Mouse (Mus musculus): ENCODE results near the gene Txk. TPM values are rescaled to one million over a fixed set of nuclear protein-coding genes. Genes with fewer than 3 reads are reported as not detected.

Txk gene
- polyA plus RNA-seq (2014; fragmentation: Illumina TruSeq; extraction: RNeasy Lipid Tissue Mini Kit (QIAGEN cat#74804); ENCODE audit: low read depth, low replicate concordance): 0.35 TPM

GRCm38 (mm10) chr5:72752585-72752984 lies at the start of gene Txk:
TSS of gene Txk (minus strand) at chr5:72752777.

GRCm38 (mm10) chr5:72647418-72647907 lies 105.1 kb downstream of the Txk start, which contains the start of gene Nipal1:
TSS of gene Nipal1 (plus strand) at chr5:72647795.

Other genes starting within 250 kb of the Txk start
- gene Corin, start 248.3 kb downstream of the Txk start, polyA plus RNA-seq (2014; fragmentation: Illumina TruSeq; extraction: RNeasy Lipid Tissue Mini Kit (QIAGEN cat#74804); ENCODE audit: low read depth, low replicate concordance): 0.52 TPM
- gene Nfxl1, start 193.1 kb downstream of the Txk start, polyA plus RNA-seq (2014; fragmentation: Illumina TruSeq; extraction: RNeasy Lipid Tissue Mini Kit (QIAGEN cat#74804); ENCODE audit: low read depth, low replicate concordance): 18.4 TPM
- not detected for gene Zar1, start 171.5 kb downstream of the Txk start, polyA plus RNA-seq (2014; fragmentation: Illumina TruSeq; extraction: RNeasy Lipid Tissue Mini Kit (QIAGEN cat#74804); ENCODE audit: low read depth, low replicate concordance)
- gene Gm5868, start 165.2 kb downstream of the Txk start, polyA plus RNA-seq (2014; fragmentation: Illumina TruSeq; extraction: RNeasy Lipid Tissue Mini Kit (QIAGEN cat#74804); ENCODE audit: low read depth, low replicate concordance): not detected
- not detected for gene Cnga1, start 108.5 kb downstream of the Txk start, polyA plus RNA-seq (2014; fragmentation: Illumina TruSeq; extraction: RNeasy Lipid Tissue Mini Kit (QIAGEN cat#74804); ENCODE audit: low read depth, low replicate concordance)
- gene Nipal1, start 105.0 kb downstream of the Txk start, polyA plus RNA-seq (2014; fragmentation: Illumina TruSeq; extraction: RNeasy Lipid Tissue Mini Kit (QIAGEN cat#74804); ENCODE audit: low read depth, low replicate concordance): 3.4 TPM
- 4.4 TPM for gene Tec, start 115.7 kb upstream of the Txk start, polyA plus RNA-seq (2014; fragmentation: Illumina TruSeq; extraction: RNeasy Lipid Tissue Mini Kit (QIAGEN cat#74804); ENCODE audit: low read depth, low replicate concordance)
- gene Slain2, start 161.5 kb upstream of the Txk start, polyA plus RNA-seq (2014; fragmentation: Illumina TruSeq; extraction: RNeasy Lipid Tissue Mini Kit (QIAGEN cat#74804); ENCODE audit: low read depth, low replicate concordance): 142 TPM
- not detected for gene Gm10135, start 221.9 kb upstream of the Txk start, polyA plus RNA-seq (2014; fragmentation: Illumina TruSeq; extraction: RNeasy Lipid Tissue Mini Kit (QIAGEN cat#74804); ENCODE audit: low read depth, low replicate concordance)

All from adrenal gland, adult 10 weeks (tissue).